ENCODE assay signal across 38 mouse cellular contexts in genomic region chr3:92373613-92374012, GRCm38 (mm10). TPM values are rescaled to one million over a fixed set of nuclear protein-coding genes. Genes with fewer than 3 reads are reported as not detected.
"Had no signal": no experiment of that assay in that cellular context is flagged by ENCODE, and none has a peak within 500 bp of the region (broad histone marks: within the 10 kb centered on the region; RNA-seq: fewer than 3 reads in every experiment).

No protein-coding gene starts in this region.

- H3K27ac ChIP-seq: limb, embryonic 10.5 days; limb, embryonic 12.5 days; limb, embryonic 13.5 days; limb, embryonic 15.5 days; liver, embryonic 12.5 days; liver, embryonic 13.5 days; liver, embryonic 14.5 days; liver, embryonic 15.5 days; lung, embryonic 15.5 days; macrophage; midbrain, embryonic 10.5 days; midbrain, embryonic 12.5 days; midbrain, embryonic 13.5 days; midbrain, embryonic 15.5 days had no signal

- DNase-seq: left cerebral cortex, postnatal 4 days; liver; liver, embryonic 13.5 days; liver, postnatal 0 days; lung, adult 18-20 months; lung, adult 2 months; lung, embryonic 14.5 days; lung, postnatal 10 days; lung, postnatal 14 days; lung, postnatal 36 days; lung, postnatal 4 days; midbrain, embryonic 14.5 days had no signal

- H3K27me3 ChIP-seq: limb, embryonic 12.5 days; limb, embryonic 13.5 days; limb, embryonic 15.5 days; liver, embryonic 12.5 days; liver, embryonic 13.5 days; liver, embryonic 15.5 days; lung, embryonic 15.5 days; megakaryocyte, embryonic 14.5 days; midbrain, embryonic 12.5 days; midbrain, embryonic 13.5 days; midbrain, embryonic 15.5 days had no signal

- ATAC-seq: liver, embryonic 12.5 days; liver, postnatal 0 days; lung, postnatal 0 days; midbrain, embryonic 13.5 days; midbrain, embryonic 15.5 days; midbrain, embryonic 16.5 days had no signal

- H3K4me1 ChIP-seq: limb, embryonic 10.5 days; limb, embryonic 12.5 days; limb, embryonic 13.5 days; limb, embryonic 15.5 days; liver, embryonic 12.5 days; liver, embryonic 13.5 days; liver, embryonic 15.5 days; lung, embryonic 15.5 days; megakaryocyte, embryonic 14.5 days; midbrain, embryonic 10.5 days; midbrain, embryonic 12.5 days; midbrain, embryonic 13.5 days; midbrain, embryonic 15.5 days had no signal

- H3K4me3 ChIP-seq: limb, embryonic 10.5 days; limb, embryonic 12.5 days; limb, embryonic 13.5 days; limb, embryonic 15.5 days; liver, embryonic 12.5 days; liver, embryonic 13.5 days; liver, embryonic 15.5 days; lung, embryonic 15.5 days; megakaryocyte, embryonic 14.5 days; midbrain, embryonic 10.5 days; midbrain, embryonic 12.5 days; midbrain, embryonic 13.5 days; midbrain, embryonic 15.5 days; myocyte had no signal

RNA-seq across cellular contexts. Expression of gene Sprr2f, which starts 8.6 kb away (rescaled TPM):
- polyA plus RNA-seq: limb, embryonic 10.5 days; limb, embryonic 11.5 days; limb, embryonic 12.5 days; limb, embryonic 13.5 days; limb, embryonic 15.5 days; liver, adult 2 months; liver, embryonic 11.5 days; liver, embryonic 12.5 days; liver, embryonic 13.5 days; liver, embryonic 14.5 days; liver, embryonic 15.5 days; liver, embryonic 16.5 days; liver, postnatal 0 days; lung, adult 2 months; lung, embryonic 14.5 days; lung, embryonic 15.5 days; lung, embryonic 16.5 days; lung, postnatal 0 days; macrophage; midbrain, embryonic 10.5 days; midbrain, embryonic 11.5 days; midbrain, embryonic 12.5 days; midbrain, embryonic 13.5 days; midbrain, embryonic 14.5 days; midbrain, embryonic 15.5 days; midbrain, embryonic 16.5 days; midbrain, postnatal 0 days; myocyte; neural tube, embryonic 11.5 days had no signal

RNA-seq across cellular contexts. Expression of gene Sprr2h, which starts 11.9 kb away (rescaled TPM):
- polyA plus RNA-seq: limb, embryonic 10.5 days; limb, embryonic 11.5 days; limb, embryonic 12.5 days; limb, embryonic 13.5 days; liver, adult 2 months; liver, embryonic 11.5 days; liver, embryonic 12.5 days; liver, embryonic 13.5 days; liver, embryonic 14.5 days; liver, embryonic 15.5 days; liver, embryonic 16.5 days; liver, postnatal 0 days; lung, embryonic 14.5 days; lung, embryonic 15.5 days; lung, embryonic 16.5 days; lung, postnatal 0 days; macrophage; midbrain, embryonic 10.5 days; midbrain, embryonic 11.5 days; midbrain, embryonic 12.5 days; midbrain, embryonic 13.5 days; midbrain, embryonic 14.5 days; midbrain, embryonic 15.5 days; midbrain, embryonic 16.5 days; midbrain, postnatal 0 days; neural tube, embryonic 11.5 days had no signal

RNA-seq across cellular contexts. Expression of gene Sprr2e, which starts 21.7 kb away (rescaled TPM):
- polyA plus RNA-seq: limb, embryonic 10.5 days; limb, embryonic 11.5 days; limb, embryonic 12.5 days; limb, embryonic 13.5 days; limb, embryonic 14.5 days; limb, embryonic 15.5 days; liver, adult 2 months; liver, embryonic 11.5 days; liver, embryonic 12.5 days; liver, embryonic 13.5 days; liver, embryonic 14.5 days; liver, embryonic 15.5 days; liver, embryonic 16.5 days; liver, postnatal 0 days; lung, adult 2 months; lung, embryonic 14.5 days; lung, embryonic 15.5 days; lung, embryonic 16.5 days; lung, postnatal 0 days; macrophage; midbrain, embryonic 10.5 days; midbrain, embryonic 11.5 days; midbrain, embryonic 12.5 days; midbrain, embryonic 13.5 days; midbrain, embryonic 14.5 days; midbrain, embryonic 15.5 days; midbrain, embryonic 16.5 days; midbrain, postnatal 0 days; myocyte; neural tube, embryonic 11.5 days had no signal

RNA-seq across cellular contexts. Expression of gene Sprr2i, which starts 34.2 kb away (rescaled TPM):
- polyA plus RNA-seq: limb, embryonic 10.5 days; limb, embryonic 11.5 days; limb, embryonic 12.5 days; limb, embryonic 13.5 days; limb, embryonic 14.5 days; limb, embryonic 15.5 days; liver, adult 2 months; liver, embryonic 11.5 days; liver, embryonic 12.5 days; liver, embryonic 13.5 days; liver, embryonic 14.5 days; liver, embryonic 15.5 days; liver, embryonic 16.5 days; liver, postnatal 0 days; lung, embryonic 14.5 days; lung, embryonic 15.5 days; lung, embryonic 16.5 days; lung, postnatal 0 days; macrophage; midbrain, embryonic 10.5 days; midbrain, embryonic 11.5 days; midbrain, embryonic 12.5 days; midbrain, embryonic 13.5 days; midbrain, embryonic 14.5 days; midbrain, embryonic 15.5 days; midbrain, embryonic 16.5 days; midbrain, postnatal 0 days; myocyte; neural tube, embryonic 11.5 days had no signal

RNA-seq across cellular contexts. Expression of gene Sprr2d, which starts 34.7 kb away (rescaled TPM):
- polyA plus RNA-seq: limb, embryonic 10.5 days; limb, embryonic 11.5 days; limb, embryonic 12.5 days; limb, embryonic 13.5 days; limb, embryonic 14.5 days; liver, adult 2 months; liver, embryonic 11.5 days; liver, embryonic 12.5 days; liver, embryonic 13.5 days; liver, embryonic 14.5 days; liver, embryonic 15.5 days; liver, embryonic 16.5 days; liver, postnatal 0 days; lung, embryonic 14.5 days; lung, embryonic 15.5 days; lung, embryonic 16.5 days; lung, postnatal 0 days; macrophage; midbrain, embryonic 10.5 days; midbrain, embryonic 11.5 days; midbrain, embryonic 12.5 days; midbrain, embryonic 13.5 days; midbrain, embryonic 14.5 days; midbrain, embryonic 15.5 days; midbrain, embryonic 16.5 days; midbrain, postnatal 0 days; myocyte; neural tube, embryonic 11.5 days had no signal
